Mouse (Mus musculus) MEL (cell line): ENCODE measurements around the gene App.

Source experiments
- CTCF ChIP-seq, 3 experiments: IDR thresholded peaks in 2 of 3; conservative IDR thresholded peaks in 1 of 3; 2 replicates each; pipeline ENCODE4 v1.5.1; 2011 to 2012; ENCODE audit warnings: low read length in 3 of 3, low read depth in 2 of 3, mild to moderate bottlenecking in 2 of 3, improper control_type of control experiment in 1 of 3, inconsistent platforms in 1 of 3, mixed read lengths in 1 of 3, moderate library complexity in 1 of 3; ENCODE audit not compliant: control insufficient read depth in 1 of 3, insufficient read depth in 1 of 3, poor library complexity in 1 of 3, severe bottlenecking in 1 of 3
- POLR2A ChIP-seq, 2 experiments: IDR thresholded peaks; 2 replicates each; pipeline ENCODE4 v1.6.1; 2011 to 2012; ENCODE audit warnings: low read length in 2 of 2, mild to moderate bottlenecking in 2 of 2, control low read depth in 1 of 2, improper control_type of control experiment in 1 of 2, low read depth in 1 of 2, moderate library complexity in 1 of 2; ENCODE audit not compliant: control insufficient read depth in 1 of 2, insufficient read depth in 1 of 2, poor library complexity in 1 of 2
- RCOR1 ChIP-seq: IDR thresholded peaks from 2 replicates; pipeline ENCODE4 v1.6.1; 2012; ENCODE audit warnings: low read depth, mild to moderate bottlenecking, inconsistent platforms, low read length, improper control_type of control experiment
- TAL1 ChIP-seq: IDR thresholded peaks from 2 replicates; pipeline ENCODE4 v1.6.1; 2012; ENCODE audit warnings: mild to moderate bottlenecking, inconsistent platforms, low read length, moderate library complexity, mixed read lengths
- ZMIZ1 ChIP-seq: IDR thresholded peaks from 2 replicates; pipeline ENCODE4 v1.6.1; 2012; ENCODE audit warnings: low read depth, mild to moderate bottlenecking, inconsistent platforms, low read length, improper control_type of control experiment, moderate library complexity

DNA sequence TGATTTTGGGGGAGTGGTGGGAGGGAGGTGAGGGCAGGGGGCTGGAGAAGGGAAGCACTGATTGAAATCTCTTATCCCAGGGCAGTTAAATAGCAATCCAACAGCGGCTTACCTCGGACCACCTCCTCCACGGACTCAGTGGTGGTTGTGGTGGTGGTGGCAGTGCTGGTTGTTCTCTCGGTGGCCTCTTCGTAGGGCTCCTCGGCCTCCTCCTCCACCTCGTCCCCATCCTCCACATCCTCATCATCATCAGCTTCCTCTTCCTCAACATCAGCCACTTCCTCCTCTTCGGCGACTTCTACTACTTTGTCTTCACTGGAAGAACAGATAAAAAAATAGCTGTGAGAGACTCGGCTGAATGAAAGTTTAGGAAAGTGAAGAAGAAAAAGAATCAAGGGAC lies 117.4 kb downstream of the App start:
- no peak for TF ChIP-seq POLR2A (IDR thresholded peaks at IDR 0.05; ENCODE audit: control insufficient read depth in 1 of 2, insufficient read depth in 1 of 2, low read depth in 1 of 2, low read length in 2 of 2, poor library complexity in 1 of 2)
- no peak for TF ChIP-seq ZMIZ1
- TF ChIP-seq RCOR1: no peak
- TF ChIP-seq TAL1: no peak
- TF ChIP-seq CTCF (IDR thresholded peaks at IDR 0.05 in 2 of 3, conservative IDR thresholded peaks at IDR 0.05 in 1 of 3; ENCODE audit: control insufficient read depth in 1 of 3, insufficient read depth in 1 of 3, low read depth in 2 of 3, low read length in 3 of 3, poor library complexity in 1 of 3, severe bottlenecking in 1 of 3): no peak
